Mouse (Mus musculus) heart, postnatal 0 days (tissue): ENCODE measurements around the gene Edc4. TPM values are rescaled to one million over a fixed set of nuclear protein-coding genes. Genes with fewer than 3 reads are reported as not detected.
A peak's percentile ranks its signal among the peaks of the same experiment; 100 is the strongest.

Source experiments
- ATAC-seq: fragments of 200-750 bp; cut with Nextera tagmentation; 2 replicates; pipeline ENCODE4 v1.8.0; 2017; ENCODE audit warnings: low read depth, moderate number of reproducible peaks, moderate library complexity; ENCODE audit not compliant: insufficient read depth
- DNase-seq: peaks from one replicate; pipeline ENCODE4 v3.0.0-alpha.2; 2016; ENCODE audit warnings: low spot score
- H3K27ac ChIP-seq: fragments of 300-500 bp; sonication (generic); 2 replicates; pipeline ENCODE4 v1.5.1; 2014; ENCODE audit warnings: low read depth, mild to moderate bottlenecking
- H3K27me3 ChIP-seq: fragments of 300-500 bp; sonication (generic); 2 replicates; pipeline ENCODE4 v1.6.1; 2014; ENCODE audit warnings: low read length, mixed read lengths; ENCODE audit not compliant: control insufficient read depth, insufficient read depth
- H3K36me3 ChIP-seq: fragments of 300-500 bp; sonication (generic); replicated peaks from 2 replicates; pipeline ENCODE4 v1.6.1; 2014; ENCODE audit warnings: low read length, mixed read lengths; ENCODE audit not compliant: control insufficient read depth, insufficient read depth
- H3K4me1 ChIP-seq: fragments of 300-500 bp; sonication (generic); 2 replicates; pipeline ENCODE4 v1.6.1; 2014; ENCODE audit warnings: antibody characterized with exemption; ENCODE audit not compliant: control insufficient read depth, insufficient read depth
- H3K4me2 ChIP-seq: fragments of 300-500 bp; sonication (generic); 2 replicates; pipeline ENCODE4 v1.6.1; 2014; ENCODE audit warnings: low read depth, mild to moderate bottlenecking, low read length, moderate library complexity
- H3K4me3 ChIP-seq: fragments of 300-500 bp; sonication (generic); 2 replicates; pipeline ENCODE4 v1.5.1; 2014; ENCODE audit warnings: low read depth, low read length
- H3K9ac ChIP-seq: fragments of 300-500 bp; sonication (generic); replicated peaks from 2 replicates; pipeline ENCODE4 v1.6.1; 2014; ENCODE audit warnings: low read depth, low read length, mixed read lengths
- H3K9me3 ChIP-seq: fragments of 300-500 bp; sonication (generic); replicated peaks from 2 replicates; pipeline ENCODE4 v1.6.1; 2016; ENCODE audit warnings: low read length; ENCODE audit not compliant: control insufficient read depth
- CTCF ChIP-seq: IDR thresholded peaks from 2 replicates; pipeline ENCODE4 v1.5.1; 2016; ENCODE audit warnings: antibody characterized with exemption, control low read depth, low read depth
- EP300 ChIP-seq: IDR thresholded peaks from 2 replicates; pipeline ENCODE4 v1.6.1; 2016; ENCODE audit warnings: antibody characterized with exemption, low read depth
- WGBS: fragments of 180-500 bp; shearing (Covaris S2); extraction: QIAGEN DNeasy Blood & Tissue Kit; methylation state at CpG from one replicate; pipeline ENCODE4 v1.1.7; 2014; 5-methylcytosine and 5-hydroxymethylcytosine counted together
- polyA plus RNA-seq: library from polyadenylated mRNA; unstranded; fragments of >200 nt; fragmentation: Nextera tagmentation; extraction: Ambion mirVana; gene quantifications from 2 replicates; pipeline ENCODE4 v1.2.1, GENCODE M21; 2015
- total RNA-seq: library from RNA; depleted of rRNA; stranded (reverse); fragments of >200 nt; gene quantifications from 2 replicates; pipeline ENCODE4 v1.2.3, GENCODE M21; 2014; ENCODE audit warnings: low replicate concordance

The Edc4 gene
- total and polyA plus RNA-seq, 2 experiments from 2014 or later, result 18.1 to 44.9 TPM

DNA sequence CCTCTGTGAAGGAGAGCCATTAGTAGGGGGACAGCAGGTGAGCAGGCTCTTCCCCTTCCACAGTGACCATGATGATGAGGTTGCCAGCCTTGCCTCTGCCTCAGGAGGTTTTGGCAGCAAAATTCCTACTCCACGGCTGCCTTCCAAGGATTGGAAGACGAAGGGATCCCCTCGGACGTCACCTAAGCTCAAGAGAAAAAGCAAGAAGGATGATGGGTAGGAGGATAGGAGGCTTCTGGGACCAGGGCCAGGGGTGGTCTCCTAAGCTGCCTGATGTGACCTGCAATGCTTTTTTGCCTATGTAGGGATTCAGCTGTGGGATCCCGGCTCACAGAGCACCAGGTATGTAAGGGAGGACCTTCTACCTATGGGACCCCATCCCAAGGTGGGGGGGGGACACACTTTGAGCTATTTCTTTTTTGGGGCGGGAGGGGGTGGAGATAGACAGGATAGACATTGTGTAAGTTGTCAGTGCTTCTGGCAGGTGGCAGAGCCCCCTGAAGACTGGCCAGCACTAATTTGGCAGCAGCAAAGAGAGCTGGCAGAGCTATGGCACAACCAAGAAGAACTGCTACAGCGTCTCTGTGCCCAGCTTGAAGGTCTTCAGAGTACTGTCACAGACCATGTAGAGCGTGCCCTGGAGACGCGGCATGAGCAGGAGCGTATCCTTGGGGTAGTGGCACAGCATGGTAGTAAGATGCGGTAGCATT lies 9.2 kb downstream of the Edc4 start:
- H3K27me3 ChIP-seq, result no peaks in the 10 kb centered on the region
- no peak for ATAC-seq
- TF ChIP-seq CTCF, result no peak
- no peak for TF ChIP-seq EP300
- DNase-seq, result no peak
- no peaks in the 10 kb centered on the region for H3K4me1 ChIP-seq
- no peak overlapping the region for H3K4me2 ChIP-seq
- 97% methylated on average over 12 of the region's 12 CpGs for WGBS
- peaks cover 79% of the 10 kb centered on the region for H3K36me3 ChIP-seq
- no peaks in the 10 kb centered on the region for H3K9me3 ChIP-seq
- H3K9ac ChIP-seq, result no peak overlapping the region
- H3K27ac ChIP-seq, result no peak overlapping the region
- H3K4me3 ChIP-seq, result no peak overlapping the region

DNA sequence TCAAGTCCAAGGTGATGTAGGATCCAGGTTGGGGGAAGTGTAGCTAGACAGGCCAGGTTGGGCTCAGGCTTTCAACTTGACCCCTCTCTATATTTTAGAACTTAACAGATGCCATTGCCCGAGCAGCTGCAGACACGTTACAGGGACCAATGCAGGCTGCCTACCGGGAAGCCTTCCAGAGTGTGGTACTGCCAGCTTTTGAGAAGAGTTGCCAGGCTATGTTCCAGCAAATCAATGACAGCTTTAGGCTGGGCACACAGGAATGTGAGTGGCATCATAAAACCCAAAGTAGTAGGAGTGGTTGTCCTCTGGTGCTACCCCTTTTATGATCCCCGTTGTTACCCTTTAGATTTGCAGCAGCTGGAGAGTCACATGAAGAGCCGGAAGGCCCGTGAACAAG lies 10.2 kb downstream of the Edc4 start:
- ATAC-seq (no peak), DNase-seq (no peak)
- 89% methylated on average over 6 of the region's 6 CpGs for WGBS
- Histone ChIP-seq H3K9ac (no peak overlapping the region), H3K9me3 (no peaks in the 10 kb centered on the region), H3K36me3 (peaks cover 69% of the 10 kb centered on the region), H3K27ac (no peak overlapping the region), H3K4me3 (no peak overlapping the region), H3K27me3 (no peaks in the 10 kb centered on the region), H3K4me1 (no peaks in the 10 kb centered on the region), H3K4me2 (no peak overlapping the region)
- TF ChIP-seq EP300, result no peak
- no peak for TF ChIP-seq CTCF

DNA sequence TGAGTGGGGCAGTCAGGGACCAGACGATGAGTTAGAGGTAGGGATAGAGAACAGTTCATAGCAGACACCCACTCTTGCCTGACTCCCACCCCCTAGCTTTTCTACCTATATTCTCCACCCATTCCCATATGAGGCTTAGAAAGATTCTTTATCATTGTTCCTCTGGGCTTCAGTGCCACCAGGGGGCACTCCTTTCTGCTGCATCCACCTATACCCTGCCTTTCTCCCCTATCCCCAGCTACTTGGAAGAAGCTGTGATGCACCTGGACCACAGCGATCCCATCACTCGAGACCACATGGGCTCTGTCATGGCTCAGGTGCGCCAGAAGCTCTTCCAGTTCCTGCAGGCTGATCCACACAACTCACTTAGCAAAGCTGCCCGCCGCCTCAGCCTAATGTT lies 11.8 kb downstream of the Edc4 start:
- Histone ChIP-seq H3K4me2 (no peak overlapping the region), H3K9me3 (no peaks in the 10 kb centered on the region), H3K4me3 (no peak overlapping the region), H3K27ac (no peak overlapping the region), H3K9ac (no peak overlapping the region), H3K4me1 (no peaks in the 10 kb centered on the region), H3K27me3 (no peaks in the 10 kb centered on the region), H3K36me3 (peaks cover 54% of the 10 kb centered on the region)
- ATAC-seq (no peak), DNase-seq (no peak)
- TF ChIP-seq EP300 (no peak), CTCF (peak; percentile 40)
- 85% methylated on average over 6 of the region's 6 CpGs for WGBS

DNA sequence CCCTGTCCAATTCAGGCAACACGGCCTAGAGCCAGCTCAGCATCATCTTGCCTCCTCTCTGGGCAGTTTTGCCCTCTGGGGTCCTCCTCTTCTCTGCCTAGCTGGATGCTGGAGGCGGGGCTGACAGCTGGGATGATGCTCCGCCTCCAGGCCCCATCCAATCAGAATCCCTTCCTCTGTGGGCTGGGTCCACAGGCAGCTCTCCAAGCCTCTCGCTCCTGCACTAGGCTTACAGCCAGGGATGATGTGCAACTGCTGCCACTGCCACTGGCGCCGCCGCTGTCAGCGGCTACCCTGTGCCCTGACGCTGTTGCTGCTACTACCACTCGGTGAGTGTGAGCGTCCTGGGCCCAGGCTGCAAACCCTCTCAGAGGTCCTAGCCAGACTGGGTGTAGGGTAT lies 12.7 kb downstream of the Edc4 start, which contains the start of gene Nrn1l:
Nrn1l (plus strand) TSS at position 229 of the 400 bp plus-strand sequence.
- no peak within 1 kb of the TSS for H3K9ac ChIP-seq
- WGBS, result 10% methylated on average over 11 of the region's 11 CpGs
- H3K4me3 ChIP-seq, result no peak within 1 kb of the TSS
- H3K27ac ChIP-seq, result no peak within 1 kb of the TSS
- ATAC-seq (peak; percentile 90), DNase-seq (peak; percentile 84)
- no peak for TF ChIP-seq EP300
- no peak for TF ChIP-seq CTCF
- peaks cover 45% of the 10 kb centered on the region for H3K36me3 ChIP-seq
- H3K4me2 ChIP-seq, result no peak within 1 kb of the TSS
- H3K27me3 ChIP-seq, result no peaks in the 10 kb centered on the region
- no peaks in the 10 kb centered on the region for H3K4me1 ChIP-seq
- H3K9me3 ChIP-seq, result no peaks in the 10 kb centered on the region

DNA sequence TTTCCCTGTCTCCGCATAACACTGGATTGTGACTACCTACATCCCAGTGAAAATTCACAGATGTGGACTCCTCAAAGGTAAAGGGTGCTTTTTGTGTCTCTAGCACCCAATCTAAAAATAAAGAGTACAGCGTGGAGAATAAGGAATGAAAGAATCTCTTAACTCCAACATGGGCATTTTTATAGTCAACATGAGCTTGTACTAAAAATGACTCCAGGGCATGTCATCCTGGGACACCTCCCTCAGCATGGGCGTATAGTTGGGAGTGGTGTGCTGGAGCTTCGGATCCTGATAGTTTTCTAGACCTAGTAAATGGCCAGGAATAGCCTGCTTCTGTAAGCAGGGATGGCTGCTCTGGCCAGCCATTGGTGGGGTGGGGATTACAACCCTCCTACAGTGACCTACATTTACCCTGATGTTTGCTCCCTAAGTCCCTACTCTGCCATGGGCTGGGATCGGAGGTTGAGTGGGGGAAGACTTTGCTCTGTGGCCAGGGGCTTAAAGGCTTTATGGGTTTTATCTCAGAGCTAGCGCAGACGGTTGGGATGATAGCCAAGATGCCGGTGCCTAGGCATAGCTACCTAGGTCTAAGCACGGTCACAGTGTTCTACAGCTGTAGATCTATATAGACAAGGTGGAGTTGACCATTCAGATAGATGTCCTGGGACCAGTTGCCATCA lies 17.3 kb downstream of the Edc4 start:
- WGBS, result 65% methylated on average over 9 of the region's 9 CpGs
- ATAC-seq, result no peak

More for the DNA sequence above, 17.3 kb downstream of the Edc4 start:
- Histone ChIP-seq H3K4me2 (no peak overlapping the region), H3K4me3 (no peak overlapping the region), H3K9ac (no peak overlapping the region), H3K4me1 (peaks cover 9% of the 10 kb centered on the region; the same call in 1 of the 2 replicates), H3K27ac (no peak overlapping the region), H3K9me3 (no peaks in the 10 kb centered on the region), H3K36me3 (no peaks in the 10 kb centered on the region; the same call in 1 of the 2 replicates), H3K27me3 (no peaks in the 10 kb centered on the region)
- no peak for DNase-seq
- TF ChIP-seq EP300 (no peak), CTCF (no peak)
